Mouse (Mus musculus): Measurements from ENCODE around the gene Cxcl12.
A peak's percentile ranks its signal among the peaks of the same experiment; 100 is the strongest.

GRCm38 (mm10) chr6:117176406-117176805 is 8.1 kb downstream of the Cxcl12 start:
- peak; percentile 62 for TF ChIP-seq CTCF (IDR thresholded peaks at IDR 0.05)
- no peak for TF ChIP-seq EP300 (IDR thresholded peaks at IDR 0.05)
